Mouse (Mus musculus): ENCODE measurements around the gene Zcchc12. TPM values are rescaled to one million over a fixed set of nuclear protein-coding genes. Genes with fewer than 3 reads are reported as not detected.

The Zcchc12 gene
- polyA plus RNA-seq, 1 experiment from 2014 or later: 5.1 TPM

DNA sequence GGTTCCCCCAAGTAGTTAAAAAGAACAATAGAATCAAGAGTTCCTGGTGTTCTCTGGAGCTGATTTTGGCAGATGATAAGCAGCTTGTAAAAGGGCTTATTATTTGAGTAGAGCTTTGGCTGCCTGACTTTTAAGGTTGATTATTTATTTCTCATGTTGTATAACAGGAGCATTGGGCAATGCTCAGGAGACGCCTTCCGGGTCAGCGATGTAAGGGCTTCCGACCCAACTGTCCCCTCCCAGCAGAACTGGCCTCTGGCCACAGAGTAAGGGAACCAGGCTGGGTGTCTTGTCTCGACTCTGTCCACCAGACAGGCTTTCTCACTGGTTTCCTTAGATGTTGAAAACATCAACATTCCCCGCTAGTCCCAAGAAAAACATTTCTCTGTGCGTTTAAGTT, 33.2 kb downstream of the Zcchc12 start:
- H3K27ac ChIP-seq: no peak overlapping the region
- 61% methylated on average over 7 of the region's 7 CpGs for WGBS

DNA sequence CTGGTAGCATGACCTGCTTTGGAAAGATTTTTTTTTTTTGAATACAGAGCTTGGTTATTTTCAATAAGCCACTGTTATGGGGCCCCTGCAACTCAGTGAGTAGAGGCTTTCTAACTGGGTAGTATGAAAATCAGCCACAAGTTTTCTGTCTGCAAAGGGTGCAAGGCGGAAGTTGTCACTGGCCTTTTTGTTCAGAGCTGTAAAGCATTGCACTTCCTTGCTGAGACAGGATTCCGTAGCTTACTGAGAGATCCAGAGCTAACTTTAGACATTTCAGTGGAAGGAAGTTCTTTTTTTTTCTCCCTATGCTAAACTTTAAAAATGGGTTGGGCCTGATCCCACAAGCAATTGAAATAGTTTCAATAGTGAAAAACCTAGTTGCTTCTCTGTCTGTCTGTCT, 33.6 kb downstream of the Zcchc12 start:
- Histone ChIP-seq H3K36me3 (no peaks in the 10 kb centered on the region), H3K4me3 (no peak overlapping the region), H3K4me1 (no peaks in the 10 kb centered on the region), H3K27me3 (ENCODE audit: insufficient read depth, poor library complexity, severe bottlenecking) (no peaks in the 10 kb centered on the region), H3K9me3 (no peaks in the 10 kb centered on the region), H3K27ac (no peak overlapping the region)
- WGBS: 63% methylated on average over 2 of the region's 2 CpGs
- no peak for DNase-seq (ENCODE audit: low spot score)

More for the DNA sequence above, 33.2 kb downstream of the Zcchc12 start:
- H3K4me3 ChIP-seq: no peak overlapping the region
- H3K9me3 ChIP-seq: no peaks in the 10 kb centered on the region
- DNase-seq (ENCODE audit: low spot score): no peak
- no peaks in the 10 kb centered on the region for H3K36me3 ChIP-seq
- no peaks in the 10 kb centered on the region for H3K27me3 ChIP-seq (ENCODE audit: insufficient read depth, poor library complexity, severe bottlenecking)
- no peaks in the 10 kb centered on the region for H3K4me1 ChIP-seq

DNA sequence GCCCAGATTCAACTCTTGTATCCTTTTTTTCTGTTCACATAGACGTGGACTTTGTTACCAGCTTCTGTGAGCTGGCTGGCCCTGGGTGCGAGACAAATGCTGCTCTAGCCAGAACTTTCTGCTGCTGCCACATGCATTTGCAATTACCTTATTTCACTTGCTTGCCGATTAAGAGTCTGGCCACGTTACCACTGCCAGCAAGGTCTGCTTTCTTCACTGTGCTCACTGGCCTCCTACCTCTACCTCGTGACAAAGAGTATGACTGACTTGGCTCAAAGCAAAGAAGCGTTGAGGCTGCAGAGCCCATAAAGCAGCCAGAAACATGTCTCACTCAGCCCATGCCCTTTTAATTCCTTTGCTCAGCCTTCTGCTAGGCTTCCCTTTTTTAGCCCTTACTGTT, 39.9 kb downstream of the Zcchc12 start:
- H3K27ac ChIP-seq: no peak overlapping the region
- no peaks in the 10 kb centered on the region for H3K4me1 ChIP-seq
- no peaks in the 10 kb centered on the region for H3K27me3 ChIP-seq (ENCODE audit: insufficient read depth, poor library complexity, severe bottlenecking)
- no peaks in the 10 kb centered on the region for H3K36me3 ChIP-seq
- H3K4me3 ChIP-seq: no peak overlapping the region
- H3K9me3 ChIP-seq: no peaks in the 10 kb centered on the region
- no peak for DNase-seq (ENCODE audit: low spot score)
- 78% methylated on average over 6 of the region's 6 CpGs for WGBS

Other genes with a start within 250 kb of the Zcchc12 start
- gene Il13ra1, start 83.8 kb upstream of the Zcchc12 start, polyA plus RNA-seq (2016; fragmentation: Nextera tagmentation; extraction: Ambion mirVana): 9.3 and 13.9 TPM in 2 replicates
- 0.11 and 0.33 TPM in 2 replicates for gene Lonrf3, start 132.4 kb downstream of the Zcchc12 start, polyA plus RNA-seq (2016; fragmentation: Nextera tagmentation; extraction: Ambion mirVana)
- not detected in 2 replicates for gene Gm6268, start 205.4 kb downstream of the Zcchc12 start, polyA plus RNA-seq (2016; fragmentation: Nextera tagmentation; extraction: Ambion mirVana)